Mouse (Mus musculus) granulocyte monocyte progenitor cell, adult 5-6 weeks (primary cell): ENCODE data around the gene Bmp10. TPM values are rescaled to one million over a fixed set of nuclear protein-coding genes. Genes with fewer than 3 reads are reported as not detected.

Experiments
- ATAC-seq: replicated peaks from 2 replicates; pipeline ENCODE4 v1.8.0; 2016; ENCODE audit warnings: mild to moderate bottlenecking, moderate TSS enrichment, inconsistent platforms; ENCODE audit not compliant: poor library complexity, severe bottlenecking
- total RNA-seq, 2 experiments: library from RNA; stranded (forward) in 1 of 2; stranded (reverse) in 1 of 2; fragments of 200-712, 200-1000 nt in 1 of 2; fragments of >200 nt in 1 of 2; fragmentation: Nextera tagmentation in 1 of 2; gene quantifications; 2 replicates each; pipeline ENCODE4 v1.2.3; 2014 to 2017

Gene Bmp10
- total RNA-seq (2014; fragmentation: Nextera tagmentation), result not detected in 2 replicates
- not detected in 2 replicates for total RNA-seq (2017)

GRCm38 (mm10) chr6:87428487-87429044 is at the start of gene Bmp10:
Bmp10 (plus strand) TSS chr6:87428994.
- ATAC-seq, result no peak

GRCm38 (mm10) chr6:87383926-87384691 is 44.7 kb upstream of the Bmp10 start:
- peak; percentile 40 for ATAC-seq

DNA sequence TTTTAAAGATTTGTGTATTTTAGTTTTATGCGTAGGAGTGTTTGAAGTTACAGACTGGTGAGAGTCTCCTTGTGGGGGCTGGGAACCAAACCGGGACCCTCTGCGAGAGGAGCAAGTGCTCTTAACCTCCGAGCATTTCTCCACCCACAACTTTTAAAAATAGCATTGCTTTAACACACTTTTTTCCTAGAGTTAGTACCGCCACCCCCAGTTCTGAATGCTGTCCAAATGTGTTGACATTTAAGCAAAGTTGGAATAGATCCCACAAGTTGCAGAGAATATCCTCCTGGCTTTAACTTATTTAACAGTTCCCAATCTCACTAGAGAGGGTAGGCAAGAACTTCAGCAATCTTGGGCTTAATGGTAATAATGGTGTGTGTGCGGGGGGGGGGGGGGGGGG is 44.0 kb upstream of the Bmp10 start:
- no peak for ATAC-seq

DNA sequence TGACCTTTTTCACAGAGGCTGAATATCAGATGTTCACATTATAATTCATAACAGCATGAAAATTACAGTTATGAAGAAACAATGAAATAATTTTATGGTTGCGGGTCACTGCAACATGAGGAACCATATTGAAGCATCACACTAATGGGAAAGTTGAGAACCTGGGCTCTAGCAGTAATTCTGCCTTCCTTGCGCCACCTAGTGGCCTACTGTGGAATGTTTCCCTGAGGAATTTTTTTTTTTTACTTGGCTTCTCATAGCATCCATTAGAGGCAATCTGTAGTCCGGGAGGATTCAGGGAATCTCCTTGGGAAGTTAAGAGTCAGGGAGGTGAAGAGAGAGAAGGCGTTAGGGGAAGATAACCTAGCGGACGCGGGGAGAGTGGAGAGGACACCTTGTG is 42.6 kb upstream of the Bmp10 start:
- peak; percentile 27; the same call in 1 of the 2 replicates for ATAC-seq

DNA sequence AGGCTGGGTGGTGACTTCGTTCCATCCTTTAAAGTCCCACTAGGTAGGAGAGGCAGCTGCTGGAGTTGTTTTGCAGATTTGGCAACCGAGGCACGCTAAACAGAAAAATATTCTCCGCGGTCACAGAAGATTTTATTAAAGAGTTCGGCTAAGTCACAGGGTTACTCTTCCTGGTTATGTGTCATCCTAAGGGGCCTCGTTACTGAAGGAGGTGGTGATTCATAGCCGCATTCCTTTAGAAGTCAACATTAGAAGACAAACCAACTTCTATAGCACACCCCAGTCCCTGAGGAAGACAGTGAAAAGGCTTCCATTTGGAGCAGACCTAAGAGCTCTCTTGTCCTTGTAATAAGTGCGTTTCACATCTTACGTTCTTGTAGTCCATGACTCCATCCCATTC is 42.1 kb upstream of the Bmp10 start:
- no peak for ATAC-seq

DNA sequence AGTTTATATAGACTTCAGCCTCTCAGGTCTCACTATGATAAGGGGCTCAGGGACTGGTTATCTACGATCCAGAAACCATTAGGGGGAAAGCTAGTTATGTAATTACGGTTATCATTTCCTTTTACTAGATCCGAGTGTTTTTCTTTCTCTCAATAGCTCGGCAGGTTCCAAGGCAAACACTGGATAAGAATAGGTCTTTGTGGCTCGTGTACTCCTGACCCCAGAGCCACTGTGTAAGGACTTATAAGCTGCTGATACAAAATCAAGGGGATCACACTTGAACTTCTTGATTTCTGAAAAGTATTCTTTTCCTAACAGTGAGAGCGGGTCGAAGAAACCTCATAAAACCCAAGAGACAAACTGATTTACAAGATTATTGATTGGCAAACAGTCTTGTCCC is 39.9 kb upstream of the Bmp10 start, which contains the start of gene Gkn3:
Gene Gkn3 (minus strand): TSS at position 59 of the 400 bp plus-strand sequence.
- ATAC-seq, result no peak

DNA sequence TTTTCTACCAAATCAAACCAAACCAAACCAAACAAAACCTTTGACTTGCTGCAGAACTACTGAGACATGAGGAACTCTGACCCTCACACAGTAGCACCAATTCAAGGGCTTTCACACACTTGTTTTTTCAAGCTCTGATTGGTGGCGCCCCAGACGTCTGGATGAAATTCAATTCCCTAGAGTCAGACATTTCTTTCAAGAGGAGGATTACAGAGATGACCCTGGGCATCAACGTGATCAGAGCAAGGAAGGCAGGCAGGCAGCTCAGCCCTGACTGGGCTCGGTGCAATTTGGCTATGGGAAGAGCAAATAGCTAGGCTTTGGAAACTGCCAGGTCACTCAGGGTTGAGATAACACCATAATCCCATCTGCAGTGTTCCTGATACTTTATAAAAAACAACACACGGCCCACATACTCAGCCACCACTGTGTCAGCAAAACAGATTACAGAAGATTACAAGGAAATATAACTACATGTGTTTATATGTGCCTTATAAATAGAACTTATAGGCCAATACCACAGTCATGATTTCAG is 39.3 kb upstream of the Bmp10 start:
- ATAC-seq, result no peak

DNA sequence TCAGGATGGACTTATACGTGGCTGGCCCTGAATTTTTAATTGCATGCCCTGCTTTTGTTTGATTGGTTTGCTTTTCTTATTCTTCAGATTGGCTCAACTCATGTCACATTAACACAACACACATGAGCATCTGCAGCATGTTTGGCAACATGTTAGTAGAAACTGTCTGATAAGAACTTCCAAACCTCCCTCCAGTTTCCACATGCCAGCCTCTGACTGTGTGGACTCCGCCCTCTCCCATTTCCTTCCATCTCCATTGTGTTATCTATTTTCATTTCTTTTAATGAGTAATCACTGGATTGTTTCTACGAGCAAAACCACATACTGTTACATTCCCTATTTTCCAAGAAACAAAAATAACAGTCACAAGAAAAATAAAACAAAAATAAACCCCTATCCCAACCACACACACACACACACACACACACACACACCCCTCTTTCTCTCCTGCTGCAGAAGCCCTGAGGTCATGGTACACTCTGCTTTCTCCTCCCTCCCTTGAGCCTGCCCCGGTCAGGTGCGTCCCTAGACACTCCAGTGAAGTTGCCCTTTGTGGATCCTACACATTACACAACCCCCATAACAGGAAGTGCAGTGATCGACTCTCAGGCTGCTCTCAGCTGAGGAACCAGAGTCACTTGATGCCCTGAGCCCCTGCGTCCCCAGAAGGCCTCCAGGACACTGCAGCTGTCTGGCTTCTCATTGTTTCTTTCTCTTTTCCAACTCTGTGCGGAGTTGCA is 35.2 kb upstream of the Bmp10 start:
- ATAC-seq, result peak; percentile 92

DNA sequence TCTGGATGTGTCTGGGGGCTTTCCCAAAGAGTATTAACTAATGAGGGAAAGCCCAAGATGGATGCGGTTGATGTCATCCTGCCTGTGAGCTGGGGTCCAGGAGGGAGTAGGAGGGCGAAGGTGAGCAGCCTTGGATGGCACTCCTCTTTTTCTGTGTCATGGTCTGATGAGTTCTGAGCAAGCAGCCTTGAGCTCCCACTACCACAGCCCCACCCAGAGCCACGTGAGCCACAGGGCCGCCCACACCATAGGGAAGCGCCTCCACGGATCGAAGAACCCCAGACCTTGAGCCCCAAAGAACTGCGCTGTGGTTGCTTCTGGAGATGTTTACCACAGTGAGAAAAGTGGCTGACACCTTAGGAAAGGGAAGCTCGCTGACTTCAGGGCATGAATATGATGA is 34.0 kb upstream of the Bmp10 start:
- ATAC-seq, result no peak

DNA sequence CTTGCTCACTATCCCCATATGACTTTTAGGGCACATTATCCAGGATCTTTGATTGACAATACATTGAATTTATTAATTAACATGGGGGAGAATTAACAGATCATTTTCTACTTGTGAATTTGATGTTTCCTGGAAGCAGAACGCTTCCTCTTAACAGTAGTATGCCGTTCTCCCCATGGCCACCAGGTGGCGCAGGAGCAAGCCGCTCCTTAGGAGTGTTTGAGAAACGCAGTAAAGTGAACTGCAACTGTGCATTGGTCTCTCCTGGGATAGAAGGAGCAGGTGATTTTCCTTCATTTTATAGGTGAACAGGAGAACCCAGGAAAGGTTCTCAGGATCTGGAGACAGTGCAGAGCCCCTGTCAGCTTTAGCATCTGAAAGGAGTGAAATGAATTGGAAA is 29.7 kb upstream of the Bmp10 start:
- peak; percentile 80 for ATAC-seq

DNA sequence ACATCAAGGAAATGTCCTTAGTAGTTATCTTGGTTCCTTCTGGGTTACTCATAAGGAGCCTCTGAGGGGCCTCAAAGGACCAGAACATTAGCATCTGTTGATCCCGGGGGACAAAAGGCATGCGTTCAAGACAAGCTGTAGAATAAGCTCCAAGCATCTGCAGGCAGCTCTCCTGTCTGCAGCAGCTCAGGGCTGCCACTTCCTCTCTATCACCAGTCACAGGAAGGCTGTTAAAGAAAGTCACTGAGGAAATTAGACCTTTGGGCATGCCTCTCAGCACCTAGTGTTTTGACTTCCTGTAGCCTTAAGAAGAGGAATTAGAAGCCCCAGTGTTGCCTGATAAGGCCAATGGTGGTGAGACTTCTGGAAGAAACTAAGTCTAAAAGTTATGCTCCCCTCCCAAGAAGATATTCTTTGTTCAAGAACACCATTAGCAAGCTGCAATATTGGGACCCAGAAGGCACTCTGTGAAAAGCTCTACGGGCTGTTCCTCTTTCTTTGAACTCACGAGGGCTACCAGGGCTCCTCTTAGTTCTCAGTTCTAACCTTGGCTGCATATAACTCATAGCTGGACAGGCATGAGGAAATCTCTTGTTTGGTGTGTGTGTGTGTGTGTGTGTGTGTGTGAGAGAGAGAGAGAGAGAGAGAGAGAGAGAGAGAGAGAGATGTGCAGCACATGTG is 28.8 kb upstream of the Bmp10 start:
- ATAC-seq, result peak; percentile 71

DNA sequence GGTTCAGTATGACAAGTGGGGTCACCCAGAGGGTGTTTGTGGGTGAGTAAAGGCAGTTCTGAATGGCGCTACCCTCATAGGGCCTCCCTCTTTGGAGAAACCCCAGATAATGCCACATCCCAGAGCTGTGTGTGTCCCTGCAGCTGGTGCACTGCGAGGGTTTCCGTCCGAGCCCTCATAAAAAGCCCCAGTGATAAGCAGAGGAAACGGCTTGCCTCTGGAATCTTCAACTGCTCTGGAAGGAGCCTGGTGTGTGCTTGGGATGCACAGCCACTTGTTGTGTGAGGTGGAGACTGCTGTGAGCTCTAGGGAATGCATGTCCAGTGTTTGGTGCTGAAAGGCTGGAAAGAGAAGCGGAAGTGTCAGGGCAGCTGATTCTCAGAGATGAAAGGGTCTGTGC is 27.3 kb upstream of the Bmp10 start:
- no peak for ATAC-seq

DNA sequence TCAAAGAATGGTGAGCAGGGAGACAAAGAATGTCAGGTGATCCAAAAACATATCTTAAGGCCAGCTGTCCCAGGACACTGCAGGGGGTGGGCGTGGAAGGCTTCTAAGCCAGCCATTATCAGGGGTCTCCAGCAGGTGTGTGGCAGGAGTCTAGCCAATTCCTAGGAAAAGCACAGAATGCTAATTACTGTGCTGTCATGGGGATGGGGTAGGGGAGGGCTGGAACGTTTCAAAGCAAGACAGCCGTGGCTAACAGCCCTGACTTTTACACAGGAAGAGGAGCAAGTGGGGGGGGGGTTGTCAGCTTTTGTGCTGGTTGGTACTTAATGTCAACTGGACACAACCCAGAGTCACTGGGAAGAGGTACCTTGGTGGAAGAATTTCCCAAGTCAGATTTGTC is 16.8 kb upstream of the Bmp10 start:
- no peak for ATAC-seq

DNA sequence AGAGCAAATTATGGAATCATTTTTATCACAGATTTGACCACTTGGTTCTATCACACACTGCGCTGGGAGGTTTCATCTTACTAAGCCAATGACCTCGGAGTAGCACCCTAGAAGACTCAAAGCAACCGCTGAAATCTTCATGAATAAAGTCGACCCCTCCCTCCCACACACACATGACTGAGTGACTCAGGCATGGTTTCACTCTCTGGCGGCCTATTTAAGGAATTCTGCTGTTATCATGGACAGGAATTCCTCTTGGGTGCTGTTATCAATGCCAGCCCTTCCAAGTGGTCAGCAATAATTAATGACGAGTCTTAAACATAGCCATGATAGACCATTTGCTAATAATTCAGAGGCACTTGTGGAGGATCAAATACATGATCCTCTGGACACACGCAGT is 6.5 kb upstream of the Bmp10 start:
- no peak for ATAC-seq

DNA sequence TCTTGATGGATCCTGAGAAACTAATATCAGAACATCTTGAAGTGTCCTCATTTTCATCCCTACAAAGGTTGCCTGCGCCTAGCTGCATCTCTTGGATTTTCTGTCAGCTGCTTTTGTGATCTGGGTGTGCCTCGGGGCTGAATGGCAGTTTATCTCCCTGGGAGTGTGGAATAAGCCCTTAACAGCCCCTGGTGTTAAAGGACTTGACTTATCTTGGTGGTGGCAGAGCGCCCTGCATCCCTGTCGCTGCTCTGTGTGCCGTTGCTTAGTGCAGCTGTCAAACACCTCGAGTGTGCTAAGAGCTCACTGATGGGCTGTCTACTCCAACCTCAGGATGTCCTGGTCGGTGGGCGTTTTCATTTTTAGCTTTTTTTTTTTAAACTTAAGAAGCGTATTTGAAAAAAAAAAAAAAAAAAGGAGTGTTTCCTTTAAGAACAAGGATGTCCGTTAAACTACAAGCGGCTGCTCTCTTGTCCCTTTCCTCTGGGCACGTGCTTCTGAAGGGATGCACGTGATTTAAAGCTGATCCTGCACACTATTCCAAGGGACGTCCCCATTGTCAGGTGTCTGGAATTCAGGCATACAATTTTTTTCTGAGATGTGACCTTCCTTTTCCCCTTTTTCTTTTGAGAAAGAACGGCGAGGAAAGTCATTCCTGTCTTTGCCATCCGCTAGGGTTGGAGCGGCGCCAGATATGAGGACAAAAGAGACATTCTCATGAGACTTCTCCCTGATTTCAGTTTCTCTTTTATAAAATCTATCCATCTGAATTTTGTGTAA is 4.6 kb upstream of the Bmp10 start:
- ATAC-seq, result no peak

- no peak for ATAC-seq
Observed at GRCm38 (mm10) chr6:87426954-87427353, 1.8 kb upstream of the Bmp10 start.

- no peak for ATAC-seq
Observed at GRCm38 (mm10) chr6:87427616-87428015, 1.2 kb upstream of the Bmp10 start.

GRCm38 (mm10) chr6:87435791-87436190 is 7.0 kb downstream of the Bmp10 start:
- ATAC-seq, result no peak

DNA sequence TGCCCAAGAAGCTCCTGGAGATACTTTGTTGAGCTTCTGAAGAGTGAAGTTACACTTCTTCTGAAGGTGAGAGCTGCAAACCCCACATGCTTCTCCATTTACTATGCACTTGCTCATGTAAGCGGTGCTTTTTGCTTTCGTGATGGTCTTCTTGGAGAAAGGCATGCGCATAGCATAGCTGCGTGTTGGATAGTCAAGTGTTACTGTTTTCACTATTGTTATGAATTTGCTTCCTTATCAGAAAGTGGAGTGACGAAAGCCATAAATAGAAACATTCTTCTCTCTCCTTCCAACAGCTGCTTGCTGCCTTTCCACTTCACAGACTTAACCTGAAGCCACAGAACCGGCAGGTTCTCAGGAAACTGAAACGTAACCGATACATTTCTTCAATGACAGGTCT is 8.0 kb downstream of the Bmp10 start:
- no peak for ATAC-seq

- no peak for ATAC-seq
Observed at GRCm38 (mm10) chr6:87443253-87443652, 14.5 kb downstream of the Bmp10 start.
